Mouse (Mus musculus): ENCODE measurements at regions not wholly inside any gene's neighbourhood (a gene's known extent, or its start where the extent isn't known, plus 50 kb on each side); places are given as distances from the start of the nearest gene placed in this dataset.

GRCm38 (mm10) chr5:28714978-28715377 is 247.9 kb upstream of the Shh start:
- 91% methylated on average over 4 of the region's 4 CpGs for WGBS
- no peak for ATAC-seq (ENCODE audit: low FRiP score, low read depth)
- Histone ChIP-seq H3K4me3 (no peak overlapping the region), H3K27ac (replicated peaks) (no peak overlapping the region), H3K9me3 (no peaks in the 10 kb centered on the region), H3K27me3 (no peaks in the 10 kb centered on the region), H3K9ac (replicated peaks) (no peak overlapping the region), H3K36me3 (no peaks in the 10 kb centered on the region), H3K4me1 (no peaks in the 10 kb centered on the region), H3K4me2 (replicated peaks) (no peak overlapping the region)

- Histone ChIP-seq H3K36me3 (no peaks in the 10 kb centered on the region), H3K9ac (replicated peaks) (no peak overlapping the region), H3K27ac (replicated peaks) (no peak overlapping the region), H3K4me3 (no peak overlapping the region), H3K4me2 (replicated peaks) (no peak overlapping the region), H3K27me3 (no peaks in the 10 kb centered on the region), H3K4me1 (no peaks in the 10 kb centered on the region), H3K9me3 (no peaks in the 10 kb centered on the region)
- ATAC-seq (ENCODE audit: low FRiP score, low read depth) = no peak
- WGBS = 80% methylated on average over 4 of the region's 4 CpGs
These were observed 243.5 kb upstream of the Shh start for GRCm38 (mm10) chr5:28710517-28710916.

- H3K27me3 ChIP-seq = no peaks in the 10 kb centered on the region
- no peaks in the 10 kb centered on the region for H3K4me1 ChIP-seq
- H3K27ac ChIP-seq (replicated peaks) = no peak overlapping the region
- H3K36me3 ChIP-seq = no peaks in the 10 kb centered on the region
- no peak for ATAC-seq (ENCODE audit: low FRiP score, low read depth)
- H3K4me2 ChIP-seq (replicated peaks) = no peak overlapping the region
- no peak overlapping the region for H3K4me3 ChIP-seq
- 74% methylated on average over 2 of the region's 2 CpGs for WGBS
- no peaks in the 10 kb centered on the region for H3K9me3 ChIP-seq
- no peak overlapping the region for H3K9ac ChIP-seq (replicated peaks)
These were observed 242.6 kb upstream of the Shh start for GRCm38 (mm10) chr5:28709626-28710025.

- WGBS = 84% methylated on average over 1 of the region's 1 CpGs
These were observed 237.3 kb upstream of the Shh start for GRCm38 (mm10) chr5:28704359-28704758.

GRCm38 (mm10) chr5:28696966-28697365 is 229.9 kb upstream of the Shh start:
- Histone ChIP-seq H3K27ac (replicated peaks) (no peak overlapping the region), H3K4me3 (no peak overlapping the region), H3K27me3 (no peaks in the 10 kb centered on the region), H3K9me3 (no peaks in the 10 kb centered on the region), H3K9ac (replicated peaks) (no peak overlapping the region), H3K4me1 (no peaks in the 10 kb centered on the region), H3K4me2 (replicated peaks) (no peak overlapping the region), H3K36me3 (no peaks in the 10 kb centered on the region)
- ATAC-seq (ENCODE audit: low FRiP score, low read depth) = no peak
- WGBS = 70% methylated on average over 3 of the region's 3 CpGs

More at GRCm38 (mm10) chr5:28704359-28704758, 237.3 kb upstream of the Shh start:
- Histone ChIP-seq H3K36me3 (no peaks in the 10 kb centered on the region), H3K27ac (replicated peaks) (no peak overlapping the region), H3K4me3 (no peak overlapping the region), H3K9me3 (no peaks in the 10 kb centered on the region), H3K4me2 (replicated peaks) (no peak overlapping the region), H3K9ac (replicated peaks) (no peak overlapping the region), H3K4me1 (no peaks in the 10 kb centered on the region), H3K27me3 (no peaks in the 10 kb centered on the region)
- no peak for ATAC-seq (ENCODE audit: low FRiP score, low read depth)

- Histone ChIP-seq H3K27me3 (no peaks in the 10 kb centered on the region), H3K4me3 (no peak overlapping the region), H3K27ac (replicated peaks) (no peak overlapping the region), H3K4me2 (replicated peaks) (no peak overlapping the region), H3K4me1 (no peaks in the 10 kb centered on the region), H3K9ac (replicated peaks) (no peak overlapping the region), H3K36me3 (no peaks in the 10 kb centered on the region), H3K9me3 (no peaks in the 10 kb centered on the region)
- ATAC-seq (ENCODE audit: low FRiP score, low read depth) = no peak
- WGBS = 91% methylated on average over 6 of the region's 6 CpGs
These were observed 223.1 kb upstream of the Shh start for GRCm38 (mm10) chr5:28690110-28690509.

GRCm38 (mm10) chr5:28689651-28690050 is 222.6 kb upstream of the Shh start:
- Histone ChIP-seq H3K27me3 (no peaks in the 10 kb centered on the region), H3K36me3 (no peaks in the 10 kb centered on the region), H3K27ac (replicated peaks) (no peak overlapping the region), H3K4me1 (no peaks in the 10 kb centered on the region), H3K4me2 (replicated peaks) (no peak overlapping the region), H3K9me3 (no peaks in the 10 kb centered on the region), H3K9ac (replicated peaks) (no peak overlapping the region), H3K4me3 (no peak overlapping the region)
- no peak for ATAC-seq (ENCODE audit: low FRiP score, low read depth)
- 87% methylated on average over 2 of the region's 2 CpGs for WGBS

GRCm38 (mm10) chr5:28689136-28689535 is 222.1 kb upstream of the Shh start:
- Histone ChIP-seq H3K27me3 (no peaks in the 10 kb centered on the region), H3K36me3 (no peaks in the 10 kb centered on the region), H3K9me3 (no peaks in the 10 kb centered on the region), H3K9ac (replicated peaks) (no peak overlapping the region), H3K4me1 (no peaks in the 10 kb centered on the region), H3K27ac (replicated peaks) (no peak overlapping the region), H3K4me2 (replicated peaks) (no peak overlapping the region), H3K4me3 (no peak overlapping the region)
- WGBS = 81% methylated on average over 3 of the region's 3 CpGs
- ATAC-seq (ENCODE audit: low FRiP score, low read depth) = no peak

- Histone ChIP-seq H3K9me3 (no peaks in the 10 kb centered on the region), H3K9ac (replicated peaks) (no peak overlapping the region), H3K27me3 (no peaks in the 10 kb centered on the region), H3K4me3 (no peak overlapping the region), H3K27ac (replicated peaks) (no peak overlapping the region), H3K36me3 (no peaks in the 10 kb centered on the region), H3K4me2 (replicated peaks) (no peak overlapping the region), H3K4me1 (peaks cover 10% of the 10 kb centered on the region)
- ATAC-seq (ENCODE audit: low FRiP score, low read depth) = no peak
- WGBS = 88% methylated on average over 6 of the region's 6 CpGs
These were observed 215.8 kb upstream of the Shh start for GRCm38 (mm10) chr5:28682821-28683220.

GRCm38 (mm10) chr5:28680311-28680710 is 213.3 kb upstream of the Shh start:
- H3K4me1 ChIP-seq = peaks cover 10% of the 10 kb centered on the region
- H3K9ac ChIP-seq (replicated peaks) = no peak overlapping the region
- H3K9me3 ChIP-seq = no peaks in the 10 kb centered on the region
- H3K36me3 ChIP-seq = no peaks in the 10 kb centered on the region
- H3K4me3 ChIP-seq = no peak overlapping the region
- no peak overlapping the region for H3K27ac ChIP-seq (replicated peaks)
- no peak overlapping the region for H3K4me2 ChIP-seq (replicated peaks)
- WGBS = 93% methylated on average over 1 of the region's 1 CpGs
- H3K27me3 ChIP-seq = no peaks in the 10 kb centered on the region
- ATAC-seq (ENCODE audit: low FRiP score, low read depth) = no peak

GRCm38 (mm10) chr5:28679761-28680160 is 212.7 kb upstream of the Shh start:
- Histone ChIP-seq H3K4me3 (no peak overlapping the region), H3K9me3 (no peaks in the 10 kb centered on the region), H3K9ac (replicated peaks) (no peak overlapping the region), H3K27ac (replicated peaks) (no peak overlapping the region), H3K36me3 (no peaks in the 10 kb centered on the region), H3K4me1 (peaks cover 10% of the 10 kb centered on the region), H3K27me3 (no peaks in the 10 kb centered on the region), H3K4me2 (replicated peaks) (no peak overlapping the region)
- no peak for ATAC-seq (ENCODE audit: low FRiP score, low read depth)
- WGBS = 67% methylated on average over 1 of the region's 1 CpGs

- Histone ChIP-seq H3K4me3 (no peak overlapping the region), H3K27me3 (no peaks in the 10 kb centered on the region), H3K27ac (replicated peaks) (no peak overlapping the region), H3K9ac (replicated peaks) (no peak overlapping the region), H3K4me1 (no peaks in the 10 kb centered on the region), H3K36me3 (no peaks in the 10 kb centered on the region), H3K9me3 (no peaks in the 10 kb centered on the region), H3K4me2 (replicated peaks) (no peak overlapping the region)
- WGBS = 79% methylated on average over 4 of the region's 4 CpGs
- no peak for ATAC-seq (ENCODE audit: low FRiP score, low read depth)
These were observed 163.1 kb upstream of the Shh start for GRCm38 (mm10) chr5:28630186-28630585.

GRCm38 (mm10) chr5:28611885-28612284 is 144.8 kb upstream of the Shh start:
- Histone ChIP-seq H3K4me2 (replicated peaks) (no peak overlapping the region), H3K27ac (replicated peaks) (no peak overlapping the region), H3K36me3 (no peaks in the 10 kb centered on the region), H3K9ac (replicated peaks) (no peak overlapping the region), H3K9me3 (no peaks in the 10 kb centered on the region), H3K27me3 (no peaks in the 10 kb centered on the region), H3K4me3 (no peak overlapping the region), H3K4me1 (no peaks in the 10 kb centered on the region)
- ATAC-seq (ENCODE audit: low FRiP score, low read depth) = no peak
- 88% methylated on average over 3 of the region's 3 CpGs for WGBS

All from midbrain, embryonic 12.5 days (tissue).